Mouse (Mus musculus) stomach, embryonic 15.5 days (tissue): ENCODE data around the gene Usp17ld. TPM values are rescaled to one million over a fixed set of nuclear protein-coding genes. Genes with fewer than 3 reads are reported as not detected.
"Not testable (repeated sequence)": the region's sequence is repeated elsewhere in the genome, so short reads cannot be mapped to it uniquely, and the experiment has no call there.

ENCODE experiments used
- ATAC-seq: fragments of 200-750 bp; cut with Nextera tagmentation; 2 replicates; pipeline ENCODE4 v1.8.0; 2017; ENCODE audit warnings: low read depth, moderate number of reproducible peaks, moderate TSS enrichment; ENCODE audit not compliant: insufficient read depth, low FRiP score
- H3K27ac ChIP-seq: fragments of 300-500 bp; sonication (generic); 2 replicates; pipeline ENCODE4 v1.5.1; 2015; ENCODE audit warnings: mild to moderate bottlenecking, inconsistent platforms
- H3K27me3 ChIP-seq: fragments of 300-500 bp; sonication (generic); replicated peaks from 2 replicates; pipeline ENCODE4 v1.6.1; 2015; ENCODE audit warnings: inconsistent platforms
- H3K36me3 ChIP-seq: fragments of 300-500 bp; sonication (generic); 2 replicates; pipeline ENCODE4 v1.6.1; 2015; ENCODE audit warnings: inconsistent platforms
- H3K4me1 ChIP-seq: fragments of 300-500 bp; sonication (generic); 2 replicates; pipeline ENCODE4 v1.6.1; 2015; ENCODE audit warnings: inconsistent platforms
- H3K4me2 ChIP-seq: fragments of 300-500 bp; sonication (generic); 2 replicates; pipeline ENCODE4 v1.6.1; 2015; ENCODE audit warnings: mild to moderate bottlenecking, inconsistent platforms
- H3K4me3 ChIP-seq: fragments of 300-500 bp; sonication (generic); replicated peaks from 2 replicates; pipeline ENCODE4 v1.5.1; 2015; ENCODE audit warnings: inconsistent platforms
- H3K9ac ChIP-seq: fragments of 300-500 bp; sonication (generic); 2 replicates; pipeline ENCODE4 v1.6.1; 2015; ENCODE audit warnings: inconsistent platforms
- H3K9me3 ChIP-seq: fragments of 300-500 bp; sonication (generic); 2 replicates; pipeline ENCODE4 v1.6.1; 2016; ENCODE audit warnings: inconsistent platforms
- WGBS: fragments of 180-500 bp; shearing (Covaris S2); methylation state at CpG from one replicate; pipeline ENCODE4 v1.1.7; 2015; 5-methylcytosine and 5-hydroxymethylcytosine counted together
- microRNA-seq: library from miRNA; unstranded; fragments of <30 nt; microRNA quantifications from one replicate; pipeline ENCODE4, GENCODE M21; 2016
- polyA plus RNA-seq: library from polyadenylated mRNA; unstranded; fragments of >200 nt; fragmentation: Nextera tagmentation; extraction: Ambion mirVana; gene quantifications from 2 replicates; pipeline ENCODE4 v1.2.1, GENCODE M21; 2015

Gene Usp17ld
- polyA plus RNA-seq = not detected in 2 replicates

- not testable (repeated sequence) for H3K4me1 ChIP-seq, H3K4me3 ChIP-seq, H3K27ac ChIP-seq, H3K36me3 ChIP-seq, H3K4me2 ChIP-seq, ATAC-seq, H3K9ac ChIP-seq, H3K9me3 ChIP-seq, H3K27me3 ChIP-seq
These were observed at the start of gene Usp17ld for GRCm38 (mm10) chr7:103252405-103252804. Usp17ld (minus strand) TSS chr7:103252505.

- Histone ChIP-seq H3K27me3 (no peaks in the 10 kb centered on the region), H3K9me3 (no peaks in the 10 kb centered on the region), H3K4me2 (no peak within 1 kb of the TSS), H3K27ac (no peak within 1 kb of the TSS), H3K36me3 (no peaks in the 10 kb centered on the region), H3K4me1 (no peaks in the 10 kb centered on the region), H3K9ac (no peak within 1 kb of the TSS), H3K4me3 (no peak within 1 kb of the TSS)
- no peak for ATAC-seq
These were observed 35.6 kb downstream of the Usp17ld start, which contains the start of gene Olfr594 for GRCm38 (mm10) chr7:103216696-103217095. Olfr594 (plus strand) TSS chr7:103216996.

- H3K4me3 ChIP-seq, H3K4me2 ChIP-seq, H3K27me3 ChIP-seq, H3K9ac ChIP-seq, H3K4me1 ChIP-seq, H3K36me3 ChIP-seq, ATAC-seq, H3K9me3 ChIP-seq, H3K27ac ChIP-seq: not testable (repeated sequence)
- 87% methylated on average over 5 of the region's 5 CpGs for WGBS
These were observed 40.3 kb downstream of the Usp17ld start for GRCm38 (mm10) chr7:103212050-103212449.

GRCm38 (mm10) chr7:103211562-103211961 is 40.7 kb downstream of the Usp17ld start, which contains the start of gene Olfr593:
Olfr593 (plus strand) TSS chr7:103211862.
- Histone ChIP-seq H3K27me3 (no peaks in the 10 kb centered on the region), H3K9me3 (no peaks in the 10 kb centered on the region), H3K4me3 (no peak within 1 kb of the TSS), H3K36me3 (no peaks in the 10 kb centered on the region), H3K9ac (no peak within 1 kb of the TSS), H3K4me1 (no peaks in the 10 kb centered on the region), H3K27ac (no peak within 1 kb of the TSS), H3K4me2 (no peak within 1 kb of the TSS)
- WGBS = 70% methylated on average over 1 of the region's 1 CpGs
- ATAC-seq = no peak

Small RNA genes within 50 kb of the gene (microRNA-seq; reads per million reads assigned to microRNA genes)
- gene Gm23550 = not detected
- gene Gm25171 = not detected

Other genes with a start within 250 kb of the Usp17ld start
- not detected in 2 replicates for gene Olfr582, start 214.5 kb downstream of the Usp17ld start, polyA plus RNA-seq
- gene Olfr583, start 201.2 kb downstream of the Usp17ld start, polyA plus RNA-seq = not detected in 2 replicates
- not detected in 2 replicates for gene Olfr584, start 170.6 kb downstream of the Usp17ld start, polyA plus RNA-seq
- not detected in 2 replicates for gene Olfr585, start 154.8 kb downstream of the Usp17ld start, polyA plus RNA-seq
- gene Olfr586, start 126.9 kb downstream of the Usp17ld start, polyA plus RNA-seq = not detected in 2 replicates
- not detected in 2 replicates for gene Olfr588-ps1, start 111.6 kb downstream of the Usp17ld start, polyA plus RNA-seq
- not detected in 2 replicates for gene Olfr589, start 96.1 kb downstream of the Usp17ld start, polyA plus RNA-seq
- gene Olfr591, start 74.2 kb downstream of the Usp17ld start, polyA plus RNA-seq = not detected in 2 replicates
- gene Olfr592, start 67.7 kb downstream of the Usp17ld start, polyA plus RNA-seq = not detected in 2 replicates
- gene Olfr593, start 40.6 kb downstream of the Usp17ld start, polyA plus RNA-seq = not detected in 2 replicates
- not detected in 2 replicates for gene Olfr594, start 35.5 kb downstream of the Usp17ld start, polyA plus RNA-seq
- gene Olfr596, start 53.1 kb upstream of the Usp17ld start, polyA plus RNA-seq = not detected in 2 replicates
- not detected in 2 replicates for gene Olfr597, start 63.8 kb upstream of the Usp17ld start, polyA plus RNA-seq
- gene Olfr598, start 71.1 kb upstream of the Usp17ld start, polyA plus RNA-seq = not detected in 2 replicates
- gene Olfr599, start 83.4 kb upstream of the Usp17ld start, polyA plus RNA-seq = not detected in 2 replicates
- gene Olfr600, start 97.2 kb upstream of the Usp17ld start, polyA plus RNA-seq = not detected in 2 replicates
- gene Olfr601, start 110.2 kb upstream of the Usp17ld start, polyA plus RNA-seq = not detected in 2 replicates
- not detected in 2 replicates for gene Olfr603, start 133.7 kb upstream of the Usp17ld start, polyA plus RNA-seq
- not detected in 2 replicates for gene Usp17lc, start 162.6 kb upstream of the Usp17ld start, polyA plus RNA-seq
- gene Olfr605, start 192.9 kb upstream of the Usp17ld start, polyA plus RNA-seq = not detected in 2 replicates
- not detected in 2 replicates for gene Olfr606, start 196.5 kb upstream of the Usp17ld start, polyA plus RNA-seq
- gene Olfr607, start 211.6 kb upstream of the Usp17ld start, polyA plus RNA-seq = not detected in 2 replicates
- not detected in 2 replicates for gene Olfr608, start 217.4 kb upstream of the Usp17ld start, polyA plus RNA-seq
- gene Olfr609, start 245.6 kb upstream of the Usp17ld start, polyA plus RNA-seq = not detected in 2 replicates